Mouse (Mus musculus) 3T3-L1 (cell line): ENCODE measurements at regions not wholly inside any gene's neighbourhood (a gene's known extent, or its start where the extent isn't known, plus 50 kb on each side); places are given as distances from the start of the nearest gene placed in this dataset.

Experiments used
- DNase-seq: peaks from one replicate; pipeline ENCODE4 v3.0.0-alpha.2; 2015; ENCODE audit warnings: low read depth, low spot score

DNA sequence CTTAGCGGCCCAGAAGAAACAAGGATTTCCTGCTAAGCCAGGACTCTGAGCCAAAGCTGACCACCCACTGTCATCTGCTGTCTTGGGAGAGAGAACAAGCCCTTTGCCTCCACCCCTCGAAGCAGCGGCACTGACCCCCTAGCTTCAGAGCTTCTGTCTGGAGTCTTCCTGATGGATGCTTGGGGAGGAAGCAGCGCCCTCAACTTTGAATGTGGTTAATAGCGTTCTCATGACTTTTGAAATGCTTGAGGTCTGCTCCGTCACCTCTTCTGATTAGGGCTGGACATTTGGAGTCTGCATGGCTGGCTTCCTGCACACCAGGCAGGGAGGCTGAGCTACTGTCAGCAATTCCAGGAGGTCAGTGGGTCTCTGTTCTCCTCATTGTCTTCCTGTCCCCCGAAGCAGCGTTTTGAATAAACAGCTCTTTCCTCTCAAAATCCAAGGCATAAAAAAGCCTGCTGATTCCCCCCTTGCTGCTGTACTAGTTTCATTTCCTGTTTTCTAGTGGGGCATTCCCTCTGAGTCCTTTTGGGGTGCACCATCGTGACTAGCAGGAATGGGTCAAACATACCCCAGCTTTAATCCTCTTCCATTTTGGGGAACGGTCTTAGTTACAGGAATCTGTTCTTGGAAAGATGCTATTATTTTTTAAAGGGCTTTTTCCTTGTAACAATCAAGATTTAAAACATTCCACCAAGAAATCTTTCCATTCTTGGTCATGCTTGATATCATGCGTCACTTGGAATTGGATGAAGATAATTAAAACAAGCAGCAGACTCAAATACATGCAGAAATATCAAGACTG lies 256.0 kb downstream of the Ankrd16 start:
- no peak for DNase-seq

DNA sequence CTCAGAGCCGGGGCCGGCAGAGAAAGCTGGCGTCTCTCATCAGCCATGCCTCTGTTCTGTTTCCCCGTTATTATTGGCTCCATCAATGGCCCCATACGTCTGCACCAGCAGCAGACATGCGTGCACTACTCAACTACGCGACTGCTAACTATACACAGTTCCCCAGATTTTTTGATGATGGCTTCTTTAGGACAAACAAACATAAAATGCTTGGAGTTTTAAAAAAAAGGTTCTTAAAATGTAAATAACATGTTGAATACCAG lies 256.6 kb downstream of the Ankrd16 start:
- no peak for DNase-seq

DNA sequence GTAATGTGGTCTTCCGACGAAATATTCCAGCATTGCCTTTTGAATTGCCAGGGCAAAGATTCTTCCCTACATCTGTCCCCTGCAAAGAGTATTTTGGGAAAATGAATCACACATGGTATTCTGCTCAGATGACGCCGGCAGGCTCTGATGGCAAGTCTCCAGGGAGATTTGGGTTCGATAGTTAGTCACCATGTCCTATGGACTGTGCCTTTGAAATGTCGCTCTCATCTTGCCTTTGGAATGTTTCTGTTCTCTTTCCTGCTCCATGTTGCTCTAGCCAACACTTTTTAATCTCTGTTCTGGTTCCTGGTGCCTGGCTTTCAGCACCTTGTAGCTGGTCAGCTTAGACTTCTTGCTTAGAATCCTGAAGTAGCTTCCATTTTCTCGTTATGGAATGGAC lies 252.3 kb downstream of the Itga8 start:
- peak; percentile 63 for DNase-seq

DNA sequence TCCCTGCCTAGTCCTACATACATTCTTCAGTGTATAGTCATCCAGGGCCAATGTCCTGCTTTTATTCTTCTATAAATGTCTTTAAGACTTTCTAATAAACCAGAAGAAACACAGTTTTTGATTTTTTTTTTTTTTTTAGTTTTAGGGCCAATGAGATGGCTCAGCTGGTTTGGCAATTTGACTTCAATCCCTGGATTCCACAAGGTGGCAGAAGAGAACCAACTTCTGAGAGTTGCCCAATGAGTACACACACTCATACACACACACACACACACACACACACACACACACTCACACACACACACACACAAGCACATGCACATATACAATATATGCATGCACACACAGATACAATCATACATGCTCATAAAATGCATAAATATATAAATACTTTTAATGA lies 251.8 kb downstream of the Itga8 start:
- DNase-seq, result peak; percentile 53

DNA sequence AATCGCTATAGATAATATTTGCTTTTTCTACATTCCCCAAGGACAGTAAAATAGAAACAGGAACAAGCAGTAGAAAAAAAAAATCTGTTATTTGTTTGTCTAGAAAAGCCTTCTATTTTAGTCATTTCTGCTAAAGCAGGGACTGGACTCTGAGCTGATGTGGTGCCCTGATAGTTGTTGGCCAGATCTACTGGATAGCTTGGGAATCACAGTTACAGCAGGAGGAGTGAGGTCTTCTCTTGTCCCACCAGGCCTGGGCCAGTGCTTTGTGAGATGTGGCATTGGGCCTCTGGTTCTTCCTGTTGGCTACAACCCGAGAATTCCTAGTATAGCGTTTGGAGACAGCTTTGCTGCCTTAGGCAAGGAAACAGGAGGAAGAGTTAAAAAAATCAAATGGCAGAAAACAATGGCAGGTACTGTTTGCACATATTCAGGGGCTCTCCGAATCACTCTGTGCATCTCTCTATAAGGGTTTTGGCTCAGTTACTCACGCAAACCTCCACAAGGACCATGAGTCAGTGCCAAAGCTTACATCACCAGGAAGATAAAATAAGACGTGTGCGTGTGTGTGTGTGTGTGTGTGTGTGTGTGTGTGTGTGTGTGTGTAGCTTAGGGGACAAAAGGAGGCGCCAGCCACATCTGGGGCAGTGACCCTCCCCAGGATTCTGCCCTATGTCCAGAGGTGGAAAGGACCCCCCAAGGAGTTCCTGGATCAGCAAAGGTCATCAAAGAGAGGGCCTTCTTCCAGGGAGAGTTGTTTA lies 248.1 kb downstream of the Itga8 start:
- peak; percentile 80 for DNase-seq

DNA sequence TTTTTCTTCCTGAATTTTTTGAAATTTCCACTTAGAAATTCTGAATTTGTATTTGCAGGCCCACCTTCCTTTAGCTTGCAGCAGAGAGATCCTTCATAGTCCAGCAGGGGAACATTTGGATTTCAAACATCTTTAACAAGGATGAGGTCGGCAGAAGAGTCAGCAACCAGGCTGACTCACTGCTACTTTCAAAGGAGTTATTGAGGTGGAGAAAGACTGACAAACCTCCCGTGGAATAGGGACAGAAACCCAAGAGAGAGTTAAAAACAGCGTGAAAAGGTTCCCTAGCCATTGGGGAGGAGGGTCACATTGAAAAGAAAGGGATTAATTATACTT lies 247.6 kb downstream of the Itga8 start:
- peak; percentile 50 for DNase-seq
